Mouse (Mus musculus) embryonic stem cell, embryonic (primary cell): ENCODE measurements at regions not wholly inside any gene's neighbourhood (a gene's known extent, or its start where the extent isn't known, plus 50 kb on each side); places are given as distances from the start of the nearest gene placed in this dataset.

ENCODE experiments used
- CTCF ChIA-PET, 4 experiments: fragments of 300-600 bp in 2 of 4; fragments of 350-600 bp in 2 of 4; sonication (Branson Sonifier 250); formaldehyde crosslinking; loops; one replicate each; lab custom pipeline; 2022; ENCODE audit warnings: inconsistent platforms in 2 of 4; lab: Charles Lee
- POLR2A ChIA-PET, 4 experiments: fragments of 300-600 bp in 2 of 4; fragments of 350-600 bp in 2 of 4; sonication (Branson Sonifier 250); formaldehyde crosslinking; loops; one replicate each; lab custom pipeline; 2022; ENCODE audit warnings: antibody characterized with exemption in 4 of 4, inconsistent platforms in 1 of 4; lab: Charles Lee

DNA sequence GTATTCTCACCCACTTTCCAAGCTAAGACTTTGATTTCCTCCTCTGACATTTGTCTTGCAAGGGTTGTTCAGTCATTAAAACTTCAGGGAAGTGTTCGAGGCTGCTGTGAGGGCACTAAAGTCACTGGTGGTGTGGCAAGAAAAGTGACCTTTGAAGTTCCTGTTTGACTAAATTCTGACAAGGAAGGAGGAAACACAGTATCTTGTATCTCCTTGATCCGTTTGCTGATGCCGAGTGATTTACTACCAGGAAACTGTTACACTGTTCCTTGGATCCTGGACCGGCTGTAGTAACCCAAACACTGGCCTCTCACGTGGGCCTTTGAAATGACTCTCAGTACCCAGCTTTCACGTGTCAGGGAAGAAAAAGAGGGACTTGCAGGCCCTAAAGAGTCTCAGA is 53.5 kb upstream of the Ralgapa2 start:
- CTCF ChIA-PET, result interaction anchor here in 1 of 4 experiments (1.0 kb wide), 1 partner anchor 47 kb away, joined by 3 read pairs; no protein-coding TSS in a partner anchor
- POLR2A ChIA-PET, result no interaction called here

DNA sequence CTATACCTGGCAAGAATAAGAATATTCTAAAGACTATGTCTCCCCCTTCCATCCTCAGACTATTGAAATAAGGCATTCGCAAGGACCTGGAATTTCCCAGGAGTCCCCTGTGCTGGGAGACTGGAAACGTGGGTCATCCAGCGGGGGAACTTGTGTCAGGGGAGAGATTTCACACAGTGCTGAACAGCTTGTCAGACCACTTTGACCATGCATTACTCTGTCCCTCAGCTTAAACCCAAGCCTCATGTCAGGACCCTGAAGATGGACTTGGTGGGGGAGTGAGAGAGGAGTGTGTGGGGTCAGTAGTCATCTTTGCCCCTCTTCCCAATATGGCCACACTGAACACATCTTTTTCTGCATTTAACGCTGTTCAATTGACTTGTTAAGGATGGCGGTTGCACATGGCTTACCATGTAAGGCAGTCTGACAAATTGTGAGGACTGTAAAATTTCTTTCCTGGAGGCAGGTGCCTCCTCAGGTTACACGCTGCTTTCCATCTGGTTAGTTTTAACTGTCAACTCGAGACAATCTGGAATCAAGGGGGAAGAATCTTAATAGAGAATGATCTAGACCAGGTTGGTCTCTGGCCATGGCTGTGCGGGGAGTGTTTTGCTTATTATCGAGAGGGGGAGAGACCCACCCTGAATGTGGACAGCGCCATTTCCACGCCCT is 56.2 kb upstream of the Ralgapa2 start:
- CTCF ChIA-PET, result no interaction called here
- POLR2A ChIA-PET, result no interaction called here

DNA sequence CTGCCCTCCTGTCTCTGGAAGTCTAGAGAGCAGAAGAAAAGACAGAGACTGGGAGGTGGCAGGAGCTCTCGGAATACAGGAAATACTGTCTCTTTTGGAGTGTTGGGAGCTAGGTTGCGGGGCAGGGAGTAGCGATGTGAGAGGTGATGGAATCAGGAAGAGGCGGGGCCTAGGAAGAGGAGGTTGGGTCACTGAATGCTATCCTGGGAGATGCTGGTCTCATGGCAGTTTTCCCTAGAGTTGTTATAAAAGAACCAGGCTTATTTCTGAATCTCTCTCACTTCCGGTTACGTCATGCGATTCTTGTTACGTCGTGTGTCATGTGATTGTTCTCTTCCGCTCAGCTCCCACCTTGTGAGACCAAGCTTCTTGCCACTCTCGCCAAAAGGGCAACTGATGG is 58.9 kb upstream of the Ralgapa2 start:
- ChIA-PET POLR2A (interaction anchor here in 1 of 4 experiments (0.7 kb wide), 1 partner anchor 29 kb away, joined by 3 read pairs; no protein-coding TSS in a partner anchor), CTCF (interaction anchor here in 1 of 4 experiments (1.1 kb wide), 1 partner anchor 60 kb away, joined by 3 read pairs; no protein-coding TSS in a partner anchor)

DNA sequence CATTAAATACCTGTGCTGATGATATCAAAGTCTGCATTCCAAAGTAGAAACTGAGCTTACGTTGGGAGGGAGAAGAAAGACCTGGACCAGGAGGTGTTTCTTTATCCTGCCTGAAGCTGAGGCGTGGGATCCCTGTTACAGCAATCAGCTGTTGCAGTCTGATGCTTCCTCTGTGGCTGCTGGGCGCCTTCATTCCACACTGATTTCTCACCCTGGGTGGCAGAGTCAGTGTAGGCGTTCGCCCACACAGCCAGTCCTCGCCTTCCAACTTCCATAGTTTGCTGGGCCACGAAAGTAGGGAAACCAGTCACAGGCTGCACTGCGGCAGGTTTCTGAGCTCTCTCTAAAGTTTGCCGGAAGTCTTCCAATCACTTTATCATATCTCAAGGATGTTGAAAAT is 59.7 kb upstream of the Ralgapa2 start:
- ChIA-PET CTCF (interaction anchor here in 2 of 4 experiments (0.6 to 1.1 kb wide), 2 partner anchors 40 to 61 kb away, joined by 3 read pairs; no protein-coding TSS in a partner anchor), POLR2A (no interaction called here)

DNA sequence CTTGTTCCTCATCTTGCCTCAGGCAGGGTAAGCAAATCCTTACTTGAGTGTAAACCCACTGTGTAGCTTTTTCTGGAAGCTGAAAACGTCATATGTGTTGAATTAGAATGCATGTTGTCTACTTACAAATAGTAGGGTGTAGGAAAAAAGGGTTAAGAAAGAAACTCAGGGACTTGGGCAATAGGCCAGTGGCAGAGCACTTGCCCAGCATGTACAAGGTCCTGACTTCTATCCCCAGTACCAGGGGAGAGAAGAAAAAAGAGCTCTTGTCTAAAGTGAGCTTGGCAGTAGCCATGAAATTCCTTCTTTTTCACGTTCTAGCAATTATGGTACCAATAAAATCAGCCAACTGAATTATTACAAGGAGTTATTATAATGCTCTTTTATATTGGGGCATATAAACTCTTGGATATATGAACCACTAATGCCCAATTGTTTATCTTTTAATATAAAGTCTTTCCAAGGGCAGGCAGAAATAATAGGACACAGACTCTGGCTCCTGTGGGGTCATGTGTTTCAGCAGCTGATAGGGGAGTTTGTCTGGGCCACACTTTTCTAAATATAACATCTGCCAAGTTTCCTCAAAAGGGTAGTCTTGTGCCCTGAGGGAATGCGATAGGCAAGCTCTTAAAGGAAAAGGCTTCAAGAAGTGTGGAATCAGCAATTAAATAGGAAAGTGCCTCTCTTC is 63.6 kb upstream of the Ralgapa2 start:
- ChIA-PET CTCF (interaction anchor here in 1 of 4 experiments (1.2 kb wide), 1 partner anchor 37 kb away, joined by 4 read pairs; no protein-coding TSS in a partner anchor), POLR2A (interaction anchor here in 2 of 4 experiments (0.5 to 0.8 kb wide), 2 partner anchors 608 to 1498 kb away, joined by 3 read pairs; no protein-coding TSS in a partner anchor)

DNA sequence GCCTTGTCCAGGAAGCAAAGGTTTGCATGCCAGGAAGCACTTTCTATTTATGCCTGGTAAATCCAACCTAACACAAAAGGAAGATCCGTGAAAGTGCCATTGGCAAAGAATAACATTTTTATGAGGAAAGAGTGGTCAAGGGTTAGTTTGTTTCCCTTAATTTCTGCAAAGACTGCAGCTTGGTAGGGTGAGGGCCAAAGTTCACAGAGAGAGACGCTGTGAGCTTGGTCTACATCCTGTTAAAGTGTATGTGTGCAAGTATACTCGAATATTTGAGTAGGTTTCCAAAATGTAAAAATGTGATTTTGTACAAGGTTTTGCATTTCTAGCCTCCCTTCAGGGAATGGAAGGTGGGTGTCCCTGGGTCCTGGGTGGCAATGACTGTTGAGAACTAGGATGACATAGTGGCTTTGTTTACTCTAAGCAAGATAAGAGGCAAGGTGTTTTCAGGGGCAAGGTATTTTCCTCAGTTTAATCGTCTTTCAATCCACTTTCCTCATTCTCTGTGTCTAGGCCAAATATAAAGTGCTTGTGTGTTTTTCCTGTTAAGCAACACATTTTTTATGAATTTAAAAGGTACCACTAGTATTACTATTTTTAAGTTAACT is 64.3 kb upstream of the Ralgapa2 start:
- ChIA-PET POLR2A (interaction anchor here in 1 of 4 experiments (0.8 kb wide), 1 partner anchor 1498 kb away, joined by 3 read pairs; no protein-coding TSS in a partner anchor), CTCF (no interaction called here)

DNA sequence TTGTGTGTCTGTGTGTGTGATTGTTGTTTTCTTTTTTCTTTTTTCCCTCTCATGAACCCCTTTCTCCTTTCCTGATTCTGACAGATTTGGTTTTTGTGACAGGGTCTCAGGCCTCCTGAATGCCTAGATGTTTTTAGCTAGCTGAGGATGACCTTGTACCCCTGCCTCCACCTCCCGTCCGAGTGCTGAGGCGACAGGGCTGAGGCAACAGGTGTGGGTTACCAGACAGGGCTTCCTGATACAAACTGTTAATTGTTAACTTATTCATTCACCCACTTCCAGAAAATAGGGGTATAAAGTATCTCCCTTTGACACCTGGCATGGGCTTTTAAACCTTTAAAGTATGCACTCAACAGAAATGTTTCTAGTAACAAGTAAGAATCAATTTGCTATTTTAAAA is 65.0 kb upstream of the Ralgapa2 start:
- CTCF ChIA-PET, result no interaction called here
- POLR2A ChIA-PET, result no interaction called here

DNA sequence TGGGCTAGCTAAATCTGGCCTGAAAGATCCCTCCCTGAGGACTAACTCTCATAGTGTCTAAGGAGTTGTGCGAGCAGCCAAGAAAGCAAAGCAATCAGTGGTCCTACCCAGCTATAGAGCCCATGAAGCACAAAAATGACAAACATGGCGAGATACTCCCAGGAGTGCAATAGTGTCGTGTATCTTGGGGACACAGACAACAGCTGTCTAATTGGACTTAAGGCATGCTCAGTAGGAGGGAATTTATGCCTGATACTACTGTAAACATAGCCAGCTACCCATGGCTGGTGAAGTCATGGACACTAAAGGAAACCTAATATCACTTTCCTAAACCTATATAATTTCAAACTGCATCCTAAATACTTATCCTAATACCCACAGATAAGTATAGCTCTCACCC is 69.1 kb upstream of the Ralgapa2 start:
- CTCF ChIA-PET, result no interaction called here
- POLR2A ChIA-PET, result interaction anchor here in 1 of 4 experiments (1.1 kb wide), 1 partner anchor 13 kb away, joined by 3 read pairs; no protein-coding TSS in a partner anchor

DNA sequence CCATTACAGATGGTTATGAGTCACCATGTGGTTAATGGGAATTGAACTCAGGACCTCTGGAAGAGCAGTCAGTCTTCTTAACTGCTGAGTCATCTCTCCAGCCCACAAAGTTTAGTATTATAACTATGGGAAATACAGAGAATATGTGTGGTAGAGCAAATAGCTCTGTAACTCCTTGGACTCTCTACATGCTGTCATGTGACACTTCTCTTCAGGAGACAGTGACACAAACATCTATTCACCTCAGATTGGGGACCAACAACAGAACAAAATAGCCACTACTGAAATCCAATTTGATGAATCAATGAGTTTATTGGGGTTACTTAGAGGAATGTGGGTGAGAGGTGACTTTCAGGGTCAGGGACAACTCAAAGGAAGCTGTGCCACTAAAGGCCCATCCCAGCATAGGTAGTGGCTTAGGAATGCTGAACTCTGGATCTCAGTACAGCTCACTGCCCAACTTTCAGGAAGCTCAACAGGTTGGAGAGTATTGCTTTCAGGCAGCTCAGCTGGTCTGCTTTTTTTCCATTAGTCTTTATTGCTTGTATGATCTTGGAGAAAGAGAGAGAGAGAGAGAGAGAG is 71.8 kb upstream of the Ralgapa2 start:
- POLR2A ChIA-PET, result no interaction called here

DNA sequence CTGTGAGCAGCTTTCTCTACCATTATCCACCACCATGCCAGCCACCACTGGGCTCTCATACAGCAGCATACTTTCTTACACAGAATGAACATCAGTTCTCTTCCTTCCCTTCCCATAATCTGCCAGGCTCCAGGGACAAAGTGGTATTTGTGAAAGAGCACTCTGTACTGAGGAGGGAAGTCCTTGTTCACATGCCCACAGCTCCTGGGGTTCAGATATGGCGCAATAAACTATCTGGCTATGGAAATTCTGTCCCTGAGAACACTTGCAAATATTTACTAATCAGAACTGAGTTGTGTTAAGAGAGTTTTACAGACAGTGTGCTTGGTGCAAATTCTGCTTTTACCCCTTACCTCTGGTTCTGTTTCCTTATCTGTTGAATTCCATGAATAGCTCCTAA is 74.2 kb upstream of the Ralgapa2 start:
- ChIA-PET POLR2A (no interaction called here), CTCF (no interaction called here)

More for the DNA sequence above, 71.8 kb upstream of the Ralgapa2 start:
- CTCF ChIA-PET, result no interaction called here

DNA sequence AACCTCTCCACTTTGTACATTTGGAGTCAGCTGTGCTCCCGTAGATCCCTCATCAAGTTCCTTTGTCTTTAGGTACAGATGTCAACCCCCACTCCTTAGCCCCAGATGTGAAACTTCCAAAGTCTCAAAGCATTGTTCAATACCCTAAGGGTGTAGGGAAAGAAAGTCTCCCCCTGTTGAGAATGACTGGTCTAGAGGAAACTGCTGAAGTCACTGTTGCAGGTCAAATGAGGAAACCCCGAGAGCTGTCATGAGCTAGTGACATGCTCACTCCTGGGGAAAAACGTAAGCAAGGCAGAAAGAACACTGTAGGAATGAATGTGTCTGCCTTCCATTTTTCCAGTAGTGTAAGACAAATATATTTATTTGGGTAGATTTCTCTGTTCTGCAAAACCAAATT is 74.8 kb upstream of the Ralgapa2 start:
- CTCF ChIA-PET, result no interaction called here

DNA sequence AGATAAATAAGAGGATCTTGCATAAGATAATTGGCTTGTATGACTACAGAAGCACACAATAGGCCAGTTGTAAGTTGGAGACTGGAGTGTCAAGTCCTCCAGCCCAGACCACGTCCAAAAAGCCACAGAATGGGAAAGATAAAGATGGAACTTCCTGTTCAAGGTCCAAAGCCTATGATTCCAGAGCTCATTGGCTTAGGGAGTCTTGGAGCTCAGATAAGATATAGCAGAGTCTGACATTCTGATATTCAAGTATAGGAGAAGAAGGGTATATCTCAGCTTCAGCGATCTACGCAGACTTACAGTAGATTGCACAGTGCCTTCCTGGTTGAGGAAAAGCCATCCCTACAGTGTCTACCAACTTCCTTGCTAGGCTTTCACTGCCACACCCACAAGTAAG is 77.7 kb upstream of the Ralgapa2 start:
- ChIA-PET POLR2A (interaction anchor here in 1 of 4 experiments (0.9 kb wide), 1 partner anchor 10 kb away, joined by 3 read pairs; no protein-coding TSS in a partner anchor), CTCF (interaction anchor here in 1 of 4 experiments (1.3 kb wide), 1 partner anchor 22 kb away, joined by 4 read pairs; no protein-coding TSS in a partner anchor)

More for the DNA sequence above, 74.8 kb upstream of the Ralgapa2 start:
- POLR2A ChIA-PET, result no interaction called here

DNA sequence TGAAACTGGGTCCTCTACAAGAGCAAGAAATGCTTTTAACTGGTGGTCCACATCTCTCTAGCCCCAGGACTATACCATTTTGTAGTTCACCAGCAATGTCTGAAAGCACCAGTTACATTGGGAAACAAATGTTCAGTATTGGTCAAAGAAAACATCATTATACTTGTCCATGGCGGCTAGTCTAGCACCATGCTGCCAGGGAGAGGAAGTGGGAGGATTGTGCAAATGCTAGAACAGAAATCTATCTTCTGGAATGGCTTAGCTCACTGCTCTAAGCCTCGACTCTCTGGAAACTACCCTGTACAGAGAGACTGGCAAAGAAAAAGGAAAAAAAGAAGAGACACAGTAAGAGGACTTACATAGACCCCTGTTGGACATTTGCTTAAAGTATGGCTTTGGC is 81.1 kb upstream of the Ralgapa2 start:
- ChIA-PET CTCF (no interaction called here), POLR2A (no interaction called here)

DNA sequence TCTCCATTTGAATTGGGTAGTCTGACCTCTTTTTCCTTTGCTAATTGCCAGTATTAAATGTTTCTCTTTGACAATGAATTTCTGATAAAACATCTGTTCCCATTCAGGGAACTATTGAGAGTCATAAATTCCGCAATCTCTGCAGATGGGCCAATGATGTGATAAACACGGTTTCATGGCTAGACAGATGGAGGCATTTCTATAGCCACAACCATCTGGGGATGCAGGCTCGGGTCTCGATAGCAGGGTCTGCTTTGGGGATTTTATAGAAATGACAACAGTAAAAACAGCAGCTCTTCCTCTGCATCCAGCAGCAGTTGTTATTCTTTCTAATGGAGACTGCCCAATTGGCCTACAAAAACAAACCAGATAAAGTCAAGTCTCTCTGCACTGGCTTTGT is 82.1 kb upstream of the Ralgapa2 start:
- ChIA-PET POLR2A (interaction anchor here in 2 of 4 experiments (1.0 to 1.2 kb wide), 2 partner anchors 13 to 419 kb away, joined by 3 read pairs; partner anchors contain the start of gene Xrn2 (in 1 of the 2)), CTCF (no interaction called here)

DNA sequence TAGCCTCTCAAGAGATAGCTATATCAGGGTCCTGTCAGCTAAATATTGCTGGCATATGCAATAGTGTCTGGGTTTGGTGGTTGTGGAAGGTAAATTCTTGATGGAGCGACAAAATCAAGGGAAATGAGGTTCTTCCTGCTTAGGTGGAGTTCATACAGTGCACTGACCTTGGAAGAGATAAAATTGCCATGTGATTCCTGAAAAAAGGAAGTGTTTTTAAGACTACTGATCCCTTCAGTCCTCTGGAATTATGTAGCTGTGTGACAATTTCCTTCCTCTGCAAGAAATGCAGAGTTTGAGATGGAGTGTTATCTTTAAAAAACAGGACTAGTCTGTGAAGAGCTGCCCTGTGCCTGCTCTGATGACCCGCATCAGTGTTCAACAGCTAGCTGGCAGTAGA is 83.5 kb upstream of the Ralgapa2 start:
- ChIA-PET POLR2A (interaction anchor here in 2 of 4 experiments (0.7 kb wide), 2 partner anchors 101 to 111 kb away, joined by 3 read pairs; no protein-coding TSS in a partner anchor), CTCF (no interaction called here)

DNA sequence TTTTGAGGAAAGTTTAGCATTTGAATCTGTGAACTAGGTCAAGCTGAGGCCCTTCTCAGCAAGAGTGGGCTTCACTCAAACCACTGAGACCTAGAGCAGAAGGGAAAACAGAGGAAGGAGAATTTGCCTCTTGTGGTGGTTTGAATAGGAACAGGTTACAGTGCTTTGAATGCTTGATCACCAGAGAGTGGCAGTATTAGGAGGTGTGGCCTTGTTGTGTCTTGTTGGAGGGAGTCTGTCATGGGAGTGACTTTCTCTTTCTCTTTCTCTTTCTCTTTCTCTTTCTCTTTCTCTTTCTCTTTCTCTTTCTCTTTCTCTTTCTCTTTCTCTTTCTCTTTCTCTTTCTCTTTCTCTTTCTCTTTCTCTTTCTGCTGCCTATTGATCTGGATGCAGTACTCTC is 94.0 kb upstream of the Ralgapa2 start:
- POLR2A ChIA-PET, result interaction anchor here in 2 of 4 experiments (0.5 to 0.7 kb wide), 2 partner anchors 176 to 229 kb away, joined by 3 to 5 read pairs; no protein-coding TSS in a partner anchor
- CTCF ChIA-PET, result interaction anchor here in 1 of 4 experiments (1.7 kb wide), 1 partner anchor 136 kb away, joined by 5 read pairs; no protein-coding TSS in a partner anchor

DNA sequence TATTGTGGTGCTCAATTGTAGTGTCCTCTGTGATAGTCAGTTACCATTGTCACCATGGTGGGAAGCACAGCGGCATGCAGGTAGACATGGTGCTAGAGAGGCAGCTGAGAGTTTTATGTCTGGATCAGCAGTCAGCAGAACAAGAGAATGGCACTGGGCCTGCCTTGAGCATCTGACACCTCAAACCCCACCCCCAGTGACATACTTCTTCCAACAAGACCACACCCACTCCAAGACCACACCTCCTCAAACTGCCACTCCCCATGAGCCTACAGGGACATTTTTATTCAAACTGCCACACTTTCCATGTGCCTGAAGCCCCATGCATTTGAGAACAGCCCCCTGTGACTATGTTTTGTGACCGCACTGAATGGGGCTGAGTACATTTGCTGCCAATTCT is 98.8 kb upstream of the Ralgapa2 start:
- ChIA-PET POLR2A (interaction anchor here in 1 of 4 experiments (0.6 kb wide), 1 partner anchor 220 kb away, joined by 4 read pairs; no protein-coding TSS in a partner anchor), CTCF (interaction anchor here in 1 of 4 experiments (2.5 kb wide), 1 partner anchor 141 kb away, joined by 67 read pairs; no protein-coding TSS in a partner anchor)

DNA sequence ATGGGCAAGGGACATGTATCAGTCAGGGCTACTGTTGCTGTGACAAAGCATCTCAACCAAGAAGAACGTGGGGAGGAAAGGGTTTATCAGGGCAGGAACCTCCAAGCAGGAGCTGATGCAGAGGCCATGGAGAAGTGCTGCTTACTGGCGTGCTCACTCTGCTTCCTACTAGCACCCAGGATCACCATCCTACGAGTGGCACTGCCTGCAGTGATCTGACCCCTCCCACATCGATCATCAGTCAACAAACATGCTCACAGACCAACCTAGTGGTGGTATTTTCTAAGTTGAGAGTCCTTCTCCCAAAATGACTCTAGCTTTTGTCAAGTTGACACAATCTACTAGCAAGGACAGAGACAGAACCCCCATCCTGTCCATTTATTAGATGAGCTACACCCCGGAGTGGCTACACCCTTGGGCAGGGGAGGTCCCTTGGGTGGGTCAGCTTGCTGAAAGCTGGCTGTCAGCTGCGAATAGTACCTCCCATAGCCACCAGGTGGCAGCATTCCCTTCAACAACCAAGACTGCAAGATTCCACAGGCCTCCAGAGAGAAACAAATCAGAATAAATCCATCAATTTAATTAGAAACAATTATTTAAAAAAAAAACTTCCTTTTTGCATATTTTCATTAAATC is 99.9 kb upstream of the Ralgapa2 start:
- CTCF ChIA-PET, result interaction anchor here (0.5 to 2.6 kb wide), 70 partner anchors 9 to 764 kb away, joined by 3 to 67 read pairs (median 5); partner anchors contain the start of genes Ralgapa2 (in 2 of the 4), Nkx2-2 (in 1 of the 4) and Xrn2 (in 1 of the 4)

More for the DNA sequence above, 99.9 kb upstream of the Ralgapa2 start:
- POLR2A ChIA-PET, result interaction anchor here in 2 of 4 experiments (1.1 to 1.8 kb wide), 6 partner anchors 9 to 101 kb away, joined by 3 to 7 read pairs (median 4); no protein-coding TSS in a partner anchor
